Mouse (Mus musculus) left cerebral cortex, adult 2 months (tissue): ENCODE data around the gene a. TPM values are rescaled to one million over a fixed set of nuclear protein-coding genes. Genes with fewer than 3 reads are reported as not detected.
"Not testable (repeated sequence)": the region's sequence is repeated elsewhere in the genome, so short reads cannot be mapped to it uniquely, and the experiment has no call there.

Experiments
- DNase-seq, 2 experiments: peaks; one replicate each; pipeline ENCODE4 v3.0.0; 2021 to 2022; ENCODE audit warnings: low spot score in 2 of 2, mixed read lengths in 1 of 2; ENCODE audit errors: extremely low spot score in 1 of 2
- H3K27ac ChIP-seq: fragments of 200-600 bp; 2 replicates; pipeline ENCODE4 v1.8.1; 2022
- H3K4me3 ChIP-seq: fragments of 200-600 bp; 2 replicates; pipeline ENCODE4 v1.8.1; 2022
- CTCF ChIP-seq: fragments of 200-600 bp; IDR thresholded peaks from 2 replicates; pipeline ENCODE4 v1.8.1; 2022; ENCODE audit warnings: antibody characterized with exemption, mild to moderate bottlenecking, moderate library complexity
- intact Hi-C: fragments of 180-260 bp; cut with DNase I; formaldehyde crosslinking; loops from one replicate; pipeline ENCODE4 v1.15.1; 2025
- total RNA-seq, 2 experiments: library from RNA; stranded (reverse); gene quantifications; 2 replicates each; pipeline ENCODE4 v1.2.3; 2021

The a gene
- total RNA-seq, 2 experiments from 2014 or later: not detected

DNA sequence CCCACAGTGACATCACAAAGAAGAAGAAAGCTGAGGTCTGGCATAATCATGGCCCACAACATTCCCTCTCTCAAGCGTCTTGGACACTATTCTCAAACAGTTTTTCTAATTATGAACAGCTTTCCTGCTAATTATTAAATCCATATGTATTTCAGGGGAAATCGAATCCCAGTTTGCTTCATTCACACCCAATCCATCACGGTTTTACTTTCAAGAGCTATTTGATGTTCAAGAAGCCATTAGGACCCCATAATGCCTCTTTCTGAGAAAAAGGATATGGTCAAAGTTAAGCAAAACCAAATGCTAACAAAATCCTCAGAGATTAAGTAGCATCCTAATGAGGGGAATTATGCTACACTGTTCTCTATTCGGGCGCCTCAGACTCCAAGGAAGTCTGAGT lies 181.8 kb downstream of the a start:
- intact Hi-C loops: loop anchor here (10.0 kb wide), 1 partner anchor 132 kb away; no protein-coding TSS in a partner anchor
- no peak for DNase-seq
- no peak for TF ChIP-seq CTCF
- Histone ChIP-seq H3K4me3 (no peak overlapping the region), H3K27ac (no peak overlapping the region)

GRCm38 (mm10) chr2:154986609-154987008 lies 195.4 kb downstream of the a start:
- DNase-seq: no peak
- no peak overlapping the region for H3K4me3 ChIP-seq
- no peak overlapping the region for H3K27ac ChIP-seq
- intact Hi-C loops: no loop called here
- TF ChIP-seq CTCF: peak; percentile 22

GRCm38 (mm10) chr2:154991411-154991810 lies 200.2 kb downstream of the a start:
- intact Hi-C loops: no loop called here
- TF ChIP-seq CTCF: no peak
- Histone ChIP-seq H3K27ac (no peak overlapping the region), H3K4me3 (no peak overlapping the region)
- no peak for DNase-seq

DNA sequence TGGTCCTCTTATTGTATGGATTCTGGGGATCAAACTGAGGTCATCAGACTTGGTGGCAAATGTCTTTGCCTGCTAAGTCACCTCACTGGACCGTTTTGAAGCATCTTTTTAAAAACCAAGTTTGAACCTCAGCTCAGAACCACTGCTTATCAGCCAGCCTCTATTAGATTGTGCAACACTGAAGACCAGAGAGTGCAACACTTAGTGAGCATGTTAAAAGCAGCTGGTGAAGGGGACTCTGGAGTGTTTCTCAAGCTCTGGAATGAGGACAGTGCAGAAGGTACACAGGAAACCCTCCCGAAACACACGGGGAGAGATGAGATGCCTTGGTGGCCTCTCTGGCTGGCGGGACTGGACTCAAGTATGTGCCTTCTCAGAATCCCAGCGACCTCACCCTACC lies 200.9 kb downstream of the a start:
- no peak for TF ChIP-seq CTCF
- no peak overlapping the region for H3K4me3 ChIP-seq
- no peak for DNase-seq
- no peak overlapping the region for H3K27ac ChIP-seq
- intact Hi-C loops: no loop called here

DNA sequence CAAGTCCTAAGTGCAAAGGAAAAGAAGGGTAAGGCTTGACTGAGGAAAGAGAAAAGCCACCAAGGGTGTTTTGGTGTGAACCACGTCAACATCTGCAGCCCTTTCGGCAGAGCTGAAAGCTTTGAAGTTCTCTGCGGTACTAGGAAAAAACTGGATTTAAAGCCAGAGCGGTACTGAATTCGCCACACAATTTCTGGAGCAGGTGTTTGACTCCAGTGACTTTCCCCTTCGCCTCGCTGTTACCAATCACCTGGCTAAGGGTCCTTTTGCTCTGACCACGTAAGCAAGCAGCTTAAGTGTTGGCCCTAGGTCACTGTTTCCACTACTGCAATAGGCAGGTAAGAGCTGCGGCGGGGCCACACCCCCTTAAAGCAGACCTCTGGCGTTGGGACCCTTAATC lies 214.3 kb downstream of the a start:
- H3K4me3 ChIP-seq: no peak overlapping the region
- no peak overlapping the region for H3K27ac ChIP-seq
- intact Hi-C loops: no loop called here
- DNase-seq: no peak
- TF ChIP-seq CTCF: no peak

DNA sequence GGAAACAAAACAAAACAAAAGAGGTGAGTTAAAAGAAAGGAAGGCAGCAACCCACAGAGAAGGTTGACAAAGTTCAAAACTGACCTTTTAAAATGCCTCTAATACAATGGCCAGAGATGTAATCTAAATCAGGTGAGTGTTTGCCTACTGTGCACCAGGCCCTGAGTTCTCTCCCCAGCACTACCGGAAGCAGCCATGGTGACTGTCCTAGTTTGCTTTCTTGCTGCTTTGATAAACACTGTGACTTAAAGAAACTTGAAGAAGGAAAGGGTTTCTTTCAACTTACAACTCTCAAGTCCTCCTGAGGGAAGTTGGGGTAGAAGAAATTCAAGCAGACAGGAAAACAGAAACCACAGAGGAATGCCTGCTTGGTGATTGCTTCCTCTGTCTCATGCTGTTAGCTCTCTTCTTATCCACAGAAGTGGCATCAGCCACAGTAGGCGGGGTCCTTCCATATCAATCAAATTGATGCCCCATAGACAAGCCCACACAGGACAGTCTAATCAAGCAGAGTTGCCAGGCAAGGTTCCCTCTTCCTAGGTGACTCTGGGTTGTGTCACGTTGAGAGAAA lies 220.0 kb downstream of the a start:
- intact Hi-C loops: no loop called here
- no peak overlapping the region for H3K27ac ChIP-seq
- no peak for DNase-seq
- TF ChIP-seq CTCF: no peak
- H3K4me3 ChIP-seq: no peak overlapping the region

DNA sequence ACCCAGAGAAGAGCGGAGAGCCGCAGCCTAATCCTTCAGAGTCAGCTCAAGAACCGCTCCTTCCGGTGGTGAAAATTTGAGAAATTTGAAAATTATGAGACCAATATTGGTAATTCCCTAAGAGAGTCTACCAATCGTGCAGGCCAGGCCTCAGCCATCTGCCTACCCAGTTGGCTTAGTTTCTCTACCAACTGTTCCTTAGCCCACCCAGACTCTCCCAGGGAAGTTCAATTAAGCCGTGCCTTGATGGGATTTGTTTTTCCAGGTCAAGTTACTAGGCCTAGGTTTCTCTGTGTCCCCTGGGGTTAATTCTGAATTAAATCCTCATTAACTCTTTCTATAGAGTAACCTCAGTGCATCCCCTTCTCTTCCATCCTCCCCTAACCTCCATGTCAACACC lies 221.8 kb downstream of the a start:
- intact Hi-C loops: no loop called here

GRCm38 (mm10) chr2:155016751-155017150 lies 225.5 kb downstream of the a start:
- DNase-seq, H3K4me3 ChIP-seq, H3K27ac ChIP-seq, intact Hi-C loops: not testable (repeated sequence)

More for the DNA sequence above, 221.8 kb downstream of the a start:
- TF ChIP-seq CTCF: no peak
- no peak for DNase-seq
- no peak overlapping the region for H3K4me3 ChIP-seq
- H3K27ac ChIP-seq: no peak overlapping the region

DNA sequence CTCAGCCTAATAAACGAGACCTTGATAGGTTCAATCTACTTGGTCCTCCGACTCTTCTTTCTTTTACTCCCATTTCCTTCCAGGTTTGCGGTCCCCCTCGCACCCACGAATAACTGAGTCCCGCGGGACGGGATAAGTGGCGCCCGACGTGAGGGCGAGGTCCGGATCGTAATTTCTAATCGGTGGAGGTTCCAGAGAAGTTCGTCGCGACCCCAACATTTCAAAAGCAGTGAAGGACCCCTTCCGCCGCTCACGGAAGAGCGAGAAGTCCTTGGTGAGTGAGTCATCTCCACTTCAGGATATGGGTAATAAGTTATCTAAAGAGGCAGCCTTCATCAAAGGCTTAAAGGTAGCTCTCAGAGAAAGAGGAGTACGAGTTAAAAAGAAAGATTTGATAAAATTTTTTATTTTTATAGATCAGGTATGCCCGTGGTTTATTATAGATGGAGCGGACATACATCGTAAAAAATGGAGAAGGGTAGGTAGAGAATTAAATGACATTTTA lies 227.1 kb downstream of the a start, which contains the start of gene Gm14226:
Gm14226 (plus strand) TSS at position 16 of the 505 bp plus-strand sequence.
- Histone ChIP-seq H3K27ac (peak within 1 kb of the TSS; percentile 71), H3K4me3 (peak within 1 kb of the TSS; percentile 50)
- intact Hi-C loops, DNase-seq: not testable (repeated sequence)

DNA sequence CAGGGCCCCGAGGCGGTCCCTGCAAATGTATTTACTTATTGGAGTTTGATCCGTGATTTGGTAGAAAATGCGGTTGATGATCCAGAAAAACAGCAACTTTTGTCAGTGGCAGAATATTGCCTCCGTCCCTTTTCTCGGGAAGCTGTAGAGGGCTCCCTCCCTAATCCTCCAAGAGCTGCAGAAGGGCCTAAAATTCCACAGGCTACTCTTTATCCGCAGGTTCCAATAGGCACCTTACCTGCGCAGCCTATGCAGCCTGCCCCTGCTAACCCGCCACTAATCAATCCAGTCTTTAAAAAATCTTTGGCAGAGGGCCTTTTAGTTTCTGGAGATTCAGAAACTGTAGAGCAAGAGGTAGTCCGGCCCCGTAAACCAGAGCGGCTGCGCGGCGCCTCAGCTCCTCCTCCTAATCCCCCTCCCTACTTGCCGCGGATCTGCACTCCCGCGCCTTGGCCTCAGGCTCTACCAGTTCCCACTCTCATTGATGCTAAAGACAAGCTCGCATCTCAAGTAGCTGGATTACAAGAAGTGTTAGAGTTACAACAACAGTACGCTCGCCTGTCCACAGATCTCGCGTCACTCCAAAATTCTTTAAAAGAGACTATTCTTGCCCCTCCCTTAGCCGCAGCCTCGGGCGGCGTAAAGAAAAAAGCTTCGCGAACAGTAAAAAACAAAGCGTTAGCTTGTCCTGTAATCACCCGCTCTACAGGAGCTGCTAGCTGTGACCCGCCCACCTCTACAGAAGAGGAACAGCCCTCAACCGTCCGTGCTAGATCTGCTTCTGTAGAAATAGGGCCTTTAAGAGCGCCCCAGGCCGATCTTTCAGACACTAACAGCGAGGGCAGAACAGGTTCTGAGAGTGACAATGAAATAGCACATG lies 227.8 kb downstream of the a start:
- intact Hi-C loops: no loop called here
- DNase-seq: peak; percentile 45 to 46
- no peak; the same call in 1 of the 2 replicates for TF ChIP-seq CTCF
- Histone ChIP-seq H3K4me3 (peak overlapping the region; percentile 50), H3K27ac (peak overlapping the region; percentile 71)

DNA sequence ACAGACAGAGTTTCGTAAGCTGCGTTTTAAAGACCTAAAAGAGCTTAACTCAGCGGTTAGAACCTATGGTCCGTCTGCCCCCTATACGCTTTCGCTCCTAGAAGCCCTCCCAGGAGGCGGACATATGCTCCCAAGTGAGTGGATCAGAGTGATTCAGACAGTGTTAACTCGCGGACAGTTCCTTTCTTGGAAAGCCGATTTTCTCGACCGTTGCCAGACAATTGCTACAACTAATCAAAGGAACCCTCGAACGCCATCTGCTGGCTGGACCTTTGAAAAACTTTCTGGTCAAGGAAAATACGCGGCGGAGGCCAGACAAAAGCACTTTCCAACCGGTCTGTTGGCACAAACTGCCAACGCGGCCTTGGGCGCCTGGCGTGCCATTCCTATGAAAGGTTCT lies 228.5 kb downstream of the a start:
- H3K4me3 ChIP-seq: peak overlapping the region; percentile 50
- DNase-seq: peak; percentile 82 to 89
- intact Hi-C loops: no loop called here
- TF ChIP-seq CTCF: peak; percentile 74
- no peak overlapping the region; the same call in 1 of the 2 replicates for H3K27ac ChIP-seq

- intact Hi-C loops, DNase-seq, H3K27ac ChIP-seq, H3K4me3 ChIP-seq: not testable (repeated sequence)
These were observed 229.1 kb downstream of the a start for GRCm38 (mm10) chr2:155020247-155020826.
